Mouse (Mus musculus): ENCODE data around the gene Dgkh.

DNA sequence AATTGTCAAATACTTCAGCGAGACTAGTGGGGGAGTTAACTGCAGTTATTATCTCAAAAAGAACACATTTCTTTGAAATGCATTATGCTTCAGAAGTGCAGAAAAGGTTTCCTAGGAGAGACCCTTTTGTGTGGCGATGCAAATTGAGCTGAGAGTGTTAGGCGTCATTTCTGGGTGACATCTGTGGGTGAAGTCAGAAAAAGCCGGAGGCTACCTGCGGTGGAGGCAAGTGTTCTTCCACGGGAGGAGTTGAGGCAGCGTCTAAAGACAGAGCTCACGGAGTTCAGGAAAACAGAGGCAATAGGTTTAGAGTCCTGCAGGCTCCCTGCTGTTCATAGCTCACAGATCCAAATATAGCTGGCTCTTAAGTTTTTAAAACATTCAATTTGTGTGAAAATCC, 44.1 kb upstream of the Dgkh start:
- TF ChIP-seq MYOD1 (IDR thresholded peaks at IDR 0.05; ENCODE audit: control insufficient read depth in 1 of 3, insufficient read length in 2 of 3, low read depth in 2 of 3) = no peak
- TF ChIP-seq POLR2A (IDR thresholded peaks at IDR 0.05; ENCODE audit: insufficient read length, low read depth) = no peak

Data from myocyte (in vitro differentiated cells).